In genomic region chr17:69077544-69077920, GRCm38 (mm10) we compare ENCODE assay signal across 9 mouse cellular contexts. TPM values are rescaled to one million over a fixed set of nuclear protein-coding genes. Genes with fewer than 3 reads are reported as not detected.
DNase-seq lines count a peak whose midpoint lies in the region; ATAC-seq lines count a peak whose summit lies in the region.
"Had no signal": no experiment of that assay in that cellular context is flagged by ENCODE, and none has a peak within 500 bp of the region (broad histone marks: within the 10 kb centered on the region; RNA-seq: fewer than 3 reads in every experiment).

No protein-coding gene starts in this region.

- peaks cover 0 to 10% of the 10 kb centered on the region in 2 experiments; a peak in 3 of 4 replicates for H3K4me1 ChIP-seq in heart, embryonic 14.5 days (ENCODE audit: control insufficient read depth in 2 of 2, insufficient read depth in 2 of 2, low read length in 2 of 2)
- no peaks in the 10 kb centered on the region; the same call in 1 of the 2 replicates for H3K4me1 ChIP-seq in embryonic facial prominence, embryonic 11.5 days (ENCODE audit: control insufficient read depth, insufficient read depth, low read length)
- peaks cover 11% of the 10 kb centered on the region for H3K4me1 ChIP-seq in hindbrain, embryonic 14.5 days (replicated peaks; ENCODE audit: control insufficient read depth, insufficient read depth, low read length)
- H3K4me1 ChIP-seq in midbrain, embryonic 10.5 days = peaks cover 23% of the 10 kb centered on the region

- DNase-seq in heart, postnatal 36 days = no peak
- DNase-seq in embryonic facial prominence, embryonic 11.5 days (ENCODE audit: low spot score) = peak; percentile 10
- no peak for DNase-seq in hindbrain, embryonic 14.5 days (ENCODE audit: low spot score)
- DNase-seq in midbrain, embryonic 10.5 days (ENCODE audit: low spot score) = no peak
- no peak for DNase-seq in layer of hippocampus, adult 9-11 months
- DNase-seq in adrenal gland, postnatal 4 days (ENCODE audit: low spot score in 2 of 2) = no peak
- no peak for DNase-seq in layer of hippocampus, postnatal 14 days (ENCODE audit: low spot score in 2 of 2)

- no peaks in the 10 kb centered on the region for H3K36me3 ChIP-seq in heart, embryonic 14.5 days (ENCODE audit: control insufficient read depth, insufficient read depth, low read length)
- H3K36me3 ChIP-seq in embryonic facial prominence, embryonic 11.5 days (replicated peaks; ENCODE audit: control insufficient read depth, insufficient read depth, low read depth, low read length) = no peaks in the 10 kb centered on the region
- H3K36me3 ChIP-seq in hindbrain, embryonic 14.5 days (replicated peaks; ENCODE audit: control insufficient read depth, insufficient read depth) = no peaks in the 10 kb centered on the region
- H3K36me3 ChIP-seq in midbrain, embryonic 10.5 days = no peaks in the 10 kb centered on the region

- no peak overlapping the region for H3K9ac ChIP-seq in heart, embryonic 14.5 days (ENCODE audit: low read length)
- no peak overlapping the region for H3K9ac ChIP-seq in embryonic facial prominence, embryonic 11.5 days (replicated peaks; ENCODE audit: low read length)
- H3K9ac ChIP-seq in hindbrain, embryonic 14.5 days = peak overlapping the region; percentile 59; the same call in 1 of the 2 replicates
- H3K9ac ChIP-seq: liver, embryonic 14.5 days had no signal

- WGBS in heart, embryonic 14.5 days = 18% methylated on average over 11 of the region's 11 CpGs
- WGBS in embryonic facial prominence, embryonic 11.5 days = 8% methylated on average over 11 of the region's 11 CpGs
- 13% methylated on average over 11 of the region's 11 CpGs for WGBS in hindbrain, embryonic 14.5 days
- WGBS in midbrain, embryonic 10.5 days = 8% methylated on average over 11 of the region's 11 CpGs

- H3K27ac ChIP-seq in heart, embryonic 14.5 days (replicated peaks in 1 of 2; ENCODE audit: control insufficient read depth in 1 of 2, insufficient read depth in 1 of 2, low read depth in 2 of 2, low read length in 2 of 2) = no peak overlapping the region
- no peak overlapping the region for H3K27ac ChIP-seq in embryonic facial prominence, embryonic 11.5 days (replicated peaks; ENCODE audit: low read depth, low read length)
- H3K27ac ChIP-seq in hindbrain, embryonic 14.5 days = no peak overlapping the region
- no peak overlapping the region for H3K27ac ChIP-seq in midbrain, embryonic 10.5 days (replicated peaks)
- H3K27ac ChIP-seq: liver, embryonic 14.5 days had no signal

- H3K27me3 ChIP-seq in heart, embryonic 14.5 days (ENCODE audit: control insufficient read depth, insufficient read depth, low read length) = peaks cover 42% of the 10 kb centered on the region
- peaks cover 35% of the 10 kb centered on the region for H3K27me3 ChIP-seq in embryonic facial prominence, embryonic 11.5 days (ENCODE audit: control insufficient read depth, insufficient read depth, low read length)
- H3K27me3 ChIP-seq in hindbrain, embryonic 14.5 days (ENCODE audit: control insufficient read depth, insufficient read depth, low read length) = peaks cover 26% of the 10 kb centered on the region
- peaks cover 61% of the 10 kb centered on the region for H3K27me3 ChIP-seq in midbrain, embryonic 10.5 days (ENCODE audit: low read depth, poor library complexity, severe bottlenecking)

- H3K9me3 ChIP-seq in heart, embryonic 14.5 days (ENCODE audit: control insufficient read depth, low read length) = no peaks in the 10 kb centered on the region
- no peaks in the 10 kb centered on the region for H3K9me3 ChIP-seq in embryonic facial prominence, embryonic 11.5 days (replicated peaks; ENCODE audit: control insufficient read depth, low read length)
- 0 out of 2 replicates have a peak, but pooled peaks cover 3% of the 10 kb centered on the region for H3K9me3 ChIP-seq in hindbrain, embryonic 14.5 days (ENCODE audit: control insufficient read depth, low read length)
- no peaks in the 10 kb centered on the region for H3K9me3 ChIP-seq in midbrain, embryonic 10.5 days (replicated peaks)

- peak overlapping the region; percentile 45 to 66; a peak in 2 of 4 replicates for H3K4me3 ChIP-seq in heart, embryonic 14.5 days (ENCODE audit: control insufficient read depth in 1 of 2, insufficient read depth in 1 of 2, low read depth in 1 of 2, low read length in 2 of 2)
- peak overlapping the region; percentile 44; the same call in 1 of the 2 replicates for H3K4me3 ChIP-seq in embryonic facial prominence, embryonic 11.5 days (ENCODE audit: low read depth, low read length)
- H3K4me3 ChIP-seq in hindbrain, embryonic 14.5 days (replicated peaks; ENCODE audit: low read length) = peak overlapping the region; percentile 56
- H3K4me3 ChIP-seq in midbrain, embryonic 10.5 days = peak overlapping the region; percentile 71

- intact Hi-C loops in heart, postnatal 36 days (cut with DNase I) = no loop called here

- H3K4me2 ChIP-seq in heart, embryonic 14.5 days (ENCODE audit: low read length) = peak overlapping the region; percentile 100
- H3K4me2 ChIP-seq in embryonic facial prominence, embryonic 11.5 days (ENCODE audit: low read depth, low read length) = 0 out of 2 replicates have a peak overlapping the region, but pooled peaks have one; percentile 7
- peak overlapping the region; percentile 98 for H3K4me2 ChIP-seq in hindbrain, embryonic 14.5 days (replicated peaks)

- ATAC-seq in heart, embryonic 14.5 days (ENCODE audit: insufficient number of reproducible peaks, insufficient read depth, low FRiP score, low read depth) = no peak
- ATAC-seq in embryonic facial prominence, embryonic 11.5 days (replicated peaks; ENCODE audit: insufficient number of reproducible peaks, low FRiP score, low TSS enrichment, low read depth) = no peak
- ATAC-seq in hindbrain, embryonic 14.5 days (ENCODE audit: low FRiP score) = no peak

RNA-seq across cellular contexts. Expression of gene Epb41l3, which starts 2.0 kb away (rescaled TPM):
- polyA plus RNA-seq in heart, embryonic 14.5 days (2014; fragmentation: Nextera tagmentation; extraction: Ambion mirVana) = 122 and 126 TPM in 2 replicates
- total RNA-seq in heart, postnatal 36 days (2021) = 10 to 100 TPM; 13.2 to 15.6 TPM
- polyA plus RNA-seq in embryonic facial prominence, embryonic 11.5 days (2014; fragmentation: Nextera tagmentation; extraction: Ambion mirVana) = 124 and 136 TPM in 2 replicates
- 108 and 119 TPM in 2 replicates for polyA plus RNA-seq in hindbrain, embryonic 14.5 days (2014; fragmentation: Nextera tagmentation; extraction: Ambion mirVana)
- 51.0 and 62.6 TPM in 2 replicates for polyA plus RNA-seq in midbrain, embryonic 10.5 days (2016; fragmentation: Nextera tagmentation; extraction: Ambion mirVana)
- 10 to 100 TPM; 47.8 to 58.3 TPM for total RNA-seq in adrenal gland, postnatal 4 days (2021)
- total RNA-seq in layer of hippocampus, postnatal 14 days (2021) = 100 to 1,000 TPM; 136 to 169 TPM

Comparison
In these comparisons a context has a peak if more than half of its experiments do, and no peak if none do; other contexts are left out.
1. H3K4me2 ChIP-seq: peak in every context shown above with its lines; median percentile 100 in heart, embryonic 14.5 days; 98 in hindbrain, embryonic 14.5 days; 7 in embryonic facial prominence, embryonic 11.5 days.